Mouse (Mus musculus): ENCODE measurements around the gene Cpm. TPM values are rescaled to one million over a fixed set of nuclear protein-coding genes. Genes with fewer than 3 reads are reported as not detected.
"Not testable (repeated sequence)": the region's sequence is repeated elsewhere in the genome, so short reads cannot be mapped to it uniquely, and the experiment has no call there.

Cpm gene
- total RNA-seq, 2 experiments from 2014 or later, result 4.0 to 5.3 TPM

- peak; percentile 31 to 48 for DNase-seq (ENCODE audit: low spot score in 2 of 2)
- intact Hi-C loops (cut with DNase I), result no loop called here
Measured at GRCm38 (mm10) chr10:117718161-117719119, 89.1 kb downstream of the Cpm start.

- DNase-seq (ENCODE audit: low spot score in 2 of 2), result no peak
- intact Hi-C loops (cut with DNase I), result no loop called here
Measured at GRCm38 (mm10) chr10:117724136-117724718, 94.9 kb downstream of the Cpm start.

DNA sequence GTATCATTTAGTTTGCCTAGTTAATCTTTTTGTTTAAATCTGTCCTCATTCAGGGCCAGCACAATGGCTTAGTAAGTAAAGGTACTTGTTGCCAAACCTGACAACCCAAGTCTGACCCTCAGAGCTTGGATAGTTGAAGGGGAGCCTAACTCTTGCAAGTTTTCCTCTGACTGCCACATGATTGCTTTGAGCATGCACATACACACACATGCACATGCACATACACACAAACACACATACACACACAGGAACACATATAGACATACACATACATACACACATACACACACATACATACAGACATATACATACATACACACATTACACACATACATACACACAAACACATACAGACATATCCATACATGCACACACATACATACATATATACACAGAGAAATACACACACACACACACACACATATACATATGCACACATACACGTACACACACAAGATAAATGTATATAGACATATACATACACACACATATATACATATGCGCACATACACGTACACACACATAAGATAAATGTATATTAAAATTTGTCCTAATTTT is 95.6 kb downstream of the Cpm start:
- no peak for DNase-seq (ENCODE audit: low spot score in 2 of 2)
- intact Hi-C loops (cut with DNase I), result no loop called here

DNA sequence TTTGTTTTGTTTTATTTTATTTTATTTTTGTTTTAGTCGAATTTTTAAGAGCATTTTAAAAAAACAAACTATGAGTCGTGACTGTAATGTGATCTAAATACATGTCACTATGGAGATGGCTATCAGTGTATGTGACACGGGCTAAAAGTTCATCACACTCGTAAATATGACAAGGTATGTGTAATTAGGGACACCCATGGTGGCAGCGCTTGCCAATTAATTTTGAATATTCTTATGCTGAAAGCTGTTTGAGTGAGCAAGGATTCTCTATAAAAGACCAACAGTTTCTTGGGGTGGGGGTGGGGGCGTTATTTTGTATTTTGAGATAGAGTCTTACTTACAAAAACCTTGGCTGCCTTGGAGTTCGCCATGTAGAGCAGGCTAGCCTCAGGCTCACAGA is 96.4 kb downstream of the Cpm start:
- DNase-seq (ENCODE audit: low spot score in 2 of 2), result no peak
- intact Hi-C loops (cut with DNase I), result no loop called here

DNA sequence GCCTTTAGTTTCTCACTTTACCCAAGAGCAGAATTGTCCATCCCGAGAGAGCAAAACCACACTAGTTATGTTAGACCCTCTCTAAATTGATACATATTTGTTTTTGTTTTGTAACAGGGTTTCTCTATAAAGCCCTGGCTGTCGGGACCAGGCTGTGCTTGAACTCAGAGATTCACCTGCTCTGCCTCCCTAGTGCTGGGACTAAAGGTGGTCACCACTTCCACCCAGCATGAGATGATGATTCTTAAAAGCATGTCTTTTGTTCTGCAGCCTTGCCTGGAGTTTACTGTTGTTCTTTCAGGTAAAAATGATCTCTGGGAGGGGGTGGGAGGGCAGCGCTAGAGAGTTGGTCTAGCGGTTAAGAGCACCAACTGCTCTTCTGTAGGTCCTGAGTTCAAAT is 97.0 kb downstream of the Cpm start:
- DNase-seq (ENCODE audit: low spot score in 2 of 2), result no peak
- intact Hi-C loops (cut with DNase I), result no loop called here

- DNase-seq (ENCODE audit: low spot score in 2 of 2), result no peak
- intact Hi-C loops (cut with DNase I), result no loop called here
Measured at GRCm38 (mm10) chr10:117726888-117727385, 97.6 kb downstream of the Cpm start.

DNA sequence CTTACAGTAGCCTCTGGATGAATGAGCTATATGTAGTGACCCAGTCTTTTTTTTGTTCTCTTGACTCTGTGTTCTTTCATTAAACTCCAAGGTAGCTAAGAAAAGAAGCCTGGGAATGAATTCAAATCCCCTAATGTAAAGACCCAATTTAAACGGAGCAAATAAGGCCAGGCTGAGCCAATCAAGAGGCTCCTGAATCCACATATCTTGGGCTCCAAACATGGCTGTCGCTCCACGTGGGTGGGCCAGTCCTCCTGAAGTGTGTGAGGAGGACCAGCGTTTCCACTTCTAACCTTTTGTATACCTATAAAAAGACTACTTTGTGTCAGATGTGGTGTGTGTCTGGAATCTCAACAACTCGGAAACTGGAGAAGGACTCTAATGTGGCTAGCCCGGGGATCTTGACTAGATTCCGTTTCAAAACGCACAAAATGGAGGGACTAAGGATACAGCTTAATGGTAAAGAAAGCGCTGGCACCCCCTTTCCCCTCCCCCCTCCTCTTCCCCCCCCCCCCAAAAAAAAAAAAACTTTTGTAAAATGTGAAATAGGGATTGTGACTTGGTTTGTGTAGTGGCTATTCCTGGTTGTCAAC is 98.3 kb downstream of the Cpm start:
- DNase-seq (ENCODE audit: low spot score in 2 of 2), result no peak
- intact Hi-C loops (cut with DNase I), result no loop called here

GRCm38 (mm10) chr10:117728574-117728973 is 99.3 kb downstream of the Cpm start:
- DNase-seq (ENCODE audit: low spot score in 2 of 2), result no peak

DNA sequence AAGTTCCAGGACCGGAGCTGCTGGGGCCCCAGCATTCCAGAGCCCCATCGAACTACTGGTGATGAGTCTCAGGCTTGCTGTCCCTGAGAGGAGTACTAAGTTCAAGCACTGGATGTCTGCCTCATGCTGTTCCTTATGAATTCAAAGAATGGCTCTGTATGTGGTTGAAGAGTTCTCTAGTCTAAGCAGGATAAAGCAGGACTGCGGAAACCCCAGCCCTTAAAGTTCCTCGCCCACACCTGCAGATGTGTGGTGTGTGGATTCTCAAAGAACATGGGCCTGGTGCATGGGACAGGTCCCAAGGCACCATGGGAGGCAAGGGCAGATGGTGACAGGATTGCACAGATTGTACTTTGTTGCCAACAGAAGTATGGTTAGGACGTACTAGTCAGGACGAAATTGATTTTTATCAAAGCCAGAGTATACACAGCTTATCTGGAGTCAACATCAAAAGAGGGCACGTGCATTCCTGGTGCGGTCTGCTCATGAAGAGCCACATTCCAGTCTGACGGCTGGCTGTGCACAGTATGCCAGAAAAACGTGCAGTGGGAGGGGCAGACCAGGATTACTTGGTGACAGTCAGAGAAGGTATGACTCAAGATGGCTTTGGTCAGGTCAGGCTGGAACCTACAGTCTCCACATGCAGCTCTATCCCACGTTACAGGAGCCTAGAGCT is 100.0 kb downstream of the Cpm start:
- no peak for DNase-seq (ENCODE audit: low spot score in 2 of 2)

More at GRCm38 (mm10) chr10:117728574-117728973, 99.3 kb downstream of the Cpm start:
- intact Hi-C loops (cut with DNase I), result no loop called here

DNA sequence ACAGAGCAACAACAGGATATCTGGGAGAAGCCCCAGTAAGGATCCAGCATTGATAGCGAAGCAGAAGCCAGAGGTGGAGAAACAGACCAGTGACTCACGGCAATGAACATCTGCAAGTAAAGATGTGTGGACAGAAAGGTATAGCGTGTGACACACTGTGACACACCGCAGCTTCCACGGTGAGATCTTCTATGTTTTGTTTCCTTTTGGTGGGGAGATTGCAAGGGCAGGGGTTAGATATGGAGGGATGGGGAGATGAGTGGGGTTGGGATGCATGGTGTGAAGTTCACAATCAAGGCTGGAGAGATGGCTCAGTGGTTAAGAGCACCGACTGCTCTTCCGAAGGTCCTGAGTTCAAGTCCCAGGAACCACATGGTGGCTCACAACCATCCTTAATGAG is 100.8 kb downstream of the Cpm start:
- intact Hi-C loops (cut with DNase I), result loop anchor here (5.0 kb wide), 1 partner anchor 382 kb away; no protein-coding TSS in a partner anchor

More for the DNA sequence above, 100.0 kb downstream of the Cpm start:
- intact Hi-C loops (cut with DNase I), result no loop called here

GRCm38 (mm10) chr10:117730637-117731203 is 101.4 kb downstream of the Cpm start:
- DNase-seq (ENCODE audit: low spot score in 2 of 2), result no peak
- intact Hi-C loops (cut with DNase I), result loop anchor here (5.0 kb wide), 1 partner anchor 382 kb away; no protein-coding TSS in a partner anchor

More for the DNA sequence above, 100.8 kb downstream of the Cpm start:
- no peak for DNase-seq (ENCODE audit: low spot score in 2 of 2)

- peak; percentile 54 to 59 for DNase-seq (ENCODE audit: low spot score in 2 of 2)
- intact Hi-C loops (cut with DNase I), result loop anchor here (5.0 kb wide), 1 partner anchor 381 kb away; no protein-coding TSS in a partner anchor
Measured at GRCm38 (mm10) chr10:117731244-117732101, 102.2 kb downstream of the Cpm start.

GRCm38 (mm10) chr10:117732184-117732583 is 102.9 kb downstream of the Cpm start:
- intact Hi-C loops (cut with DNase I), result loop anchor here (5.0 kb wide), 1 partner anchor 380 kb away; no protein-coding TSS in a partner anchor

DNA sequence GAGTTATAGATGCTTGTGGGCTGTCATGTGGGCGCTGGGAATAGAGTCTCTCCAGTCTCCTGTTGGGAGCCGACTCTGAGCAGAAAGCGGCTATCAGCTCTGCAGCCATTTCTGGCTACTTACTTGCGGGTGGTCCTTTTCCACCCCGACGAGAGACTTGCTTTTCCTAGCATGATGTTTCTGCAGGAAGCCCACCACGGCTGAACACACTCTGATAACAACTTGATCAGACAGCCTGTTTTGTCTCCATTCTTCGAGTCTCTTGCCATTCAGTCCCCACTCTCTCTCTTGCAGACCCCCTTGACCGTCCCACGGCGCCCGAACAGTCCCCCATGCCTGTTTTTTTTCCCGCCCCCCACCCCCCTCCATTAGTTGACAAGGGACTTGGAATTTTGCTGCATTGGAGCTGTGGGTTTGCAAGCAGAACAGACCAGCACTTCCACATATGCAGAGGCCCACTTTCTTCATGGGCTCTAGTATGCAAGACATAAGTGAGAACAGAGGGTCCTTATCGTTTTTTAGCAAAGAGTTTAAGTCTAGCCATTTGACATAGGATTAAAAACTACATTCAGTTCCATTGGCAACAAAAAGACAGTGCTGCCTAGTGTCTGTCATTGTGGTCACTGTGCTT is 103.8 kb downstream of the Cpm start:
- intact Hi-C loops (cut with DNase I), result loop anchor here (5.0 kb wide), 1 partner anchor 379 kb away; no protein-coding TSS in a partner anchor

More at GRCm38 (mm10) chr10:117732184-117732583, 102.9 kb downstream of the Cpm start:
- DNase-seq (ENCODE audit: low spot score in 2 of 2), result no peak

GRCm38 (mm10) chr10:117733626-117734025 is 104.3 kb downstream of the Cpm start:
- DNase-seq (ENCODE audit: low spot score in 2 of 2), result not testable (repeated sequence)
- intact Hi-C loops (cut with DNase I), result loop anchor here (5.0 kb wide), 1 partner anchor 379 kb away; no protein-coding TSS in a partner anchor

More for the DNA sequence above, 103.8 kb downstream of the Cpm start:
- no peak for DNase-seq (ENCODE audit: low spot score in 2 of 2)

- DNase-seq (ENCODE audit: low spot score in 2 of 2), result not testable (repeated sequence)
- intact Hi-C loops (cut with DNase I), result loop anchor here (5.0 kb wide), 1 partner anchor 378 kb away; no protein-coding TSS in a partner anchor
Measured at GRCm38 (mm10) chr10:117734104-117734852, 105.0 kb downstream of the Cpm start.

Measured in left cerebral cortex, postnatal 25 days (tissue).